8 mouse cellular contexts compared by ENCODE assay signal in genomic region chr5:43094329-43094898, GRCm38 (mm10).
DNase-seq lines count a peak whose midpoint lies in the region; ATAC-seq and TF ChIP-seq lines count a peak whose summit lies in the region.

No protein-coding gene starts in this region.

- ATAC-seq in hindbrain, embryonic 13.5 days (ENCODE audit: low FRiP score): peak; percentile 89
- ATAC-seq in liver, embryonic 16.5 days (ENCODE audit: low read depth): peak; percentile 69
- peak; percentile 92 for ATAC-seq in neural tube, embryonic 12.5 days (ENCODE audit: low FRiP score, low read depth)

- no peaks in the 10 kb centered on the region for H3K27me3 ChIP-seq in hindbrain, embryonic 13.5 days
- no peaks in the 10 kb centered on the region for H3K27me3 ChIP-seq in liver, embryonic 16.5 days (ENCODE audit: control insufficient read depth, insufficient read depth, low read depth, low read length)
- H3K27me3 ChIP-seq in neural tube, embryonic 12.5 days (replicated peaks): no peaks in the 10 kb centered on the region

- intact Hi-C loops in gastrocnemius, adult 2 months (cut with DNase I): loop anchor here (5.0 kb wide), 1 partner anchor 52 kb away; no protein-coding TSS in a partner anchor

- WGBS in hindbrain, embryonic 13.5 days: 17% methylated on average over 7 of the region's 7 CpGs
- 19% methylated on average over 7 of the region's 7 CpGs for WGBS in liver, embryonic 16.5 days (ENCODE audit: insufficient replicate concordance)
- 11% methylated on average over 7 of the region's 7 CpGs for WGBS in neural tube, embryonic 12.5 days

- DNase-seq in layer of hippocampus, adult 11-12 months (ENCODE audit: low spot score): peak; percentile 49
- no peak for DNase-seq in layer of hippocampus, postnatal 36 days
- peak; percentile 71 for DNase-seq in gastrocnemius, adult 2 months
- DNase-seq in urinary bladder, adult 18-20 months (ENCODE audit: low spot score in 2 of 2): no peak
- no peak for DNase-seq in ovary, postnatal 14 days (ENCODE audit: low spot score)

- no peaks in the 10 kb centered on the region for H3K36me3 ChIP-seq in hindbrain, embryonic 13.5 days
- H3K36me3 ChIP-seq in liver, embryonic 16.5 days (ENCODE audit: control insufficient read depth, insufficient read depth): no peaks in the 10 kb centered on the region
- H3K36me3 ChIP-seq in neural tube, embryonic 12.5 days: no peaks in the 10 kb centered on the region

- H3K27ac ChIP-seq in gastrocnemius, adult 2 months: peak overlapping the region; percentile 55
- H3K27ac ChIP-seq in hindbrain, embryonic 13.5 days: peak overlapping the region; percentile 36
- H3K27ac ChIP-seq in liver, embryonic 16.5 days (ENCODE audit: low read length): no peak overlapping the region
- H3K27ac ChIP-seq in neural tube, embryonic 12.5 days: no peak overlapping the region

- H3K9ac ChIP-seq in hindbrain, embryonic 13.5 days: no peak overlapping the region
- H3K9ac ChIP-seq in liver, embryonic 16.5 days (ENCODE audit: low read depth, low read length): no peak overlapping the region
- no peak overlapping the region for H3K9ac ChIP-seq in neural tube, embryonic 12.5 days

- no peaks in the 10 kb centered on the region for H3K9me3 ChIP-seq in hindbrain, embryonic 13.5 days
- H3K9me3 ChIP-seq in liver, embryonic 16.5 days (replicated peaks; ENCODE audit: control insufficient read depth, low read length): no peaks in the 10 kb centered on the region
- no peaks in the 10 kb centered on the region for H3K9me3 ChIP-seq in neural tube, embryonic 12.5 days

- H3K4me3 ChIP-seq in gastrocnemius, adult 2 months: no peak overlapping the region
- no peak overlapping the region for H3K4me3 ChIP-seq in hindbrain, embryonic 13.5 days
- H3K4me3 ChIP-seq in liver, embryonic 16.5 days (ENCODE audit: low read depth, low read length): no peak overlapping the region
- no peak overlapping the region for H3K4me3 ChIP-seq in neural tube, embryonic 12.5 days

- TF ChIP-seq CTCF in gastrocnemius, adult 2 months (IDR thresholded peaks at IDR 0.05): no peak

- peaks cover 11% of the 10 kb centered on the region for H3K4me1 ChIP-seq in hindbrain, embryonic 13.5 days (replicated peaks)
- H3K4me1 ChIP-seq in liver, embryonic 16.5 days (ENCODE audit: control insufficient read depth, low read depth, low read length): peaks cover 3% of the 10 kb centered on the region; the same call in 1 of the 2 replicates
- H3K4me1 ChIP-seq in neural tube, embryonic 12.5 days: peaks cover 9% of the 10 kb centered on the region; the same call in 1 of the 2 replicates

- H3K4me2 ChIP-seq in hindbrain, embryonic 13.5 days: no peak overlapping the region
- H3K4me2 ChIP-seq in liver, embryonic 16.5 days (ENCODE audit: low read depth, low read length): no peak overlapping the region
- no peak overlapping the region for H3K4me2 ChIP-seq in neural tube, embryonic 12.5 days (replicated peaks)

Comparison
In these comparisons a context has a peak if more than half of its experiments do, and no peak if none do; other contexts are left out.
1. DNase-seq: peak in layer of hippocampus, adult 11-12 months (single experiment) and gastrocnemius, adult 2 months (single experiment); none in layer of hippocampus, postnatal 36 days (0 of 2), urinary bladder, adult 18-20 months (0 of 2) and ovary, postnatal 14 days (single experiment).
2. H3K27ac ChIP-seq: peak in gastrocnemius, adult 2 months (single experiment) and hindbrain, embryonic 13.5 days (single experiment); none in liver, embryonic 16.5 days (single experiment) and neural tube, embryonic 12.5 days (single experiment).
3. Peak in every context shown above with its lines, with median percentiles within 50 percentile points of each other: ATAC-seq.